Mouse (Mus musculus) spleen, adult 12 weeks (tissue): Measurements from ENCODE around the gene Malsu1.

ENCODE experiments used
- DNase-seq: peaks from one replicate; pipeline ENCODE4 v3.0.0; 2022; ENCODE audit warnings: low spot score

Malsu1 gene

GRCm38 (mm10) chr6:49074117-49074490 lies 509 bp downstream of the Malsu1 start:
- peak; percentile 12 for DNase-seq

GRCm38 (mm10) chr6:49077894-49078293 lies 4.3 kb downstream of the Malsu1 start:
- DNase-seq: no peak

- no peak for DNase-seq
These were observed 5.7 kb downstream of the Malsu1 start for GRCm38 (mm10) chr6:49079313-49079712.

DNA sequence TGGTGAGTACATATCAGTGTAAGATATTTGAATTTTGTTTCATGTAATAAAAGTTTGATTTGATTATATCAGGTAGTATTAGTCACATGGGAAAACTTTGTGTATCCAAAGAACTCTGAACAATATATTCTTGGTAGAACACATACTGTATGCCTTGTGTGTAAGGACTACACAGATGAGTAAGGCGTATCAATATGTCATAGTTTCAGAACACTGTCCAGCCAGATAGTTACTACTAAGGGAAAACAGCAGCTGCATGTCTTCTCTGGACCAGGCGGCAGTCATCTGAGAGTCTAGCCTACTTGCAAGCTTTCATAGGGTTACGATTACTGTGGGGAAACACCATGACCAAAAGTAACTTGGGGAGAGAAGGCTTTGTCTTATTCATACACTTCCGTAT lies 9.4 kb downstream of the Malsu1 start:
- no peak for DNase-seq

DNA sequence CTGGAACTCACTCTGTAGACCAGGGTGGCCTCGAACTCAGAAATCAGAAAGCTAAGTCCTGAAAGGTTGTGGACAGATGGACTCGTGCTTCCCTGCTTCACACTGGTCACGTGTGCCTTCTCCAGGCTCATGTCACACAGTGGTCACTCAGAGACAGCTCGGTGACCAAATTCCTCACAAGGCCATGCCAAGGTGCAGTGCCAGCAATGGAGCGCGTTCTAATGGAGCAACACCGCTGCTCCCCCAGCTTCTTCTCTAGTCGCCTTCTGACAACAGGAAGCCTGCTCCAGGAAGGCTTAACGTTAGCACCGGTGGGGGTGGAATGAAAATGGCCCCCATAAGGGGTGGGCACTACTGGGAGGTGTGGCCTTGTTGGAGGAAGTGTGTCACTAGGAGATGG lies 21.4 kb downstream of the Malsu1 start:
- no peak for DNase-seq

- DNase-seq: no peak
These were observed 22.8 kb downstream of the Malsu1 start for GRCm38 (mm10) chr6:49096421-49096820.

GRCm38 (mm10) chr6:49096933-49097461 lies 23.4 kb downstream of the Malsu1 start:
- DNase-seq: no peak

GRCm38 (mm10) chr6:49097596-49098110 lies 24.1 kb downstream of the Malsu1 start:
- no peak for DNase-seq

DNA sequence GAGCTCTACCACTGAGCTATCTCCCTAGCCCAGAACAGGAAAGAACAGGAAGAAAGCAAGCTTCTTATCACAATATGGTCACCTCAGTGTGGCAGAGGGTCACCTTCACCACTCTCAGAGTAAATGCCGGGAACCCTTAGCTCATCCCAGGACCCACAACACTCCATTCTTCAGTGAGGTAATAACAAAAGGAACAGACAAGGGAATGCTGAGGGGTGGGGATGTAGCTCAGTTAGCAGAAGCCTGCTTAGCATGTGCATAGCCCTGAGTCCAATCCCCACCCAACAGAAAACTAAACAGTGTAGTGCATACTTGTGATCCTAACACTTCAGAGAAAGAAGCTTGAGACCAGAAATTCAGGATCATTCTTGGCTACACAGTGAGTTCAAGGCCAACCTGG lies 25.5 kb downstream of the Malsu1 start:
- DNase-seq: no peak

DNA sequence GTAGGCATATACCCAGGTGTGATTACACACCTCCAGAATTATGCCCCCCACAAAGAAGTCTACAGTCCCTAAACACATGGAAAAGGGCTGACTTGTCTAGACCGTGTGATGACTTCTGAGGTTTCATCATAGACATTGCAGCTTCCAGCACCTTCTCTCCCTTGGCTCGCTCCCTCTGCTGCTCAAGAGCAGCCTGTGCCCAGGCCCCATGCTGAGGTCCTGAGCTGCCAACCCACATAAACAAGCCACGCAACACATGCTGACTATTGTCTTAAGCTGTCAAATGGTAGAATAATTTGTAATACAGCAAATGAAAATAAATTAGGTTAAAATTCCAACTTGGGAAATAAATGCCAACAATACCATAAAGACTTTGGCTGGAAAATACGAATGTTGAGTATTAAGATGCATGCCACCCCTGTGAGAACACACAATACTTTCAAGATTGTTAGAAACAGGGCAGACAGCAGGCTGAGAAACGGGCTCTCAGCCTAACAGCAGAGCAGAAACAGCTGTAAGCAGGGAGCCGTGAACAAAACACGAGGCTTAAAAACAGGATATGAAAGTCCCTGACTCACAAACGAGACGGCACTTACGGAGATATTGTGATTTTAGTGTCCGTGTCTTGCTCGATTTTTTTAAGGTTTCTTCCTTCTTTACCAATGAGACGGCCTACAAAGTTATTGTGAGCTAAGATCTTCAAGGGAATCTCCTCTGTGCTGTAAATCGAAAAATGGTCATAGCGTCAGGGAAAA lies 33.3 kb downstream of the Malsu1 start:
- DNase-seq: no peak

DNA sequence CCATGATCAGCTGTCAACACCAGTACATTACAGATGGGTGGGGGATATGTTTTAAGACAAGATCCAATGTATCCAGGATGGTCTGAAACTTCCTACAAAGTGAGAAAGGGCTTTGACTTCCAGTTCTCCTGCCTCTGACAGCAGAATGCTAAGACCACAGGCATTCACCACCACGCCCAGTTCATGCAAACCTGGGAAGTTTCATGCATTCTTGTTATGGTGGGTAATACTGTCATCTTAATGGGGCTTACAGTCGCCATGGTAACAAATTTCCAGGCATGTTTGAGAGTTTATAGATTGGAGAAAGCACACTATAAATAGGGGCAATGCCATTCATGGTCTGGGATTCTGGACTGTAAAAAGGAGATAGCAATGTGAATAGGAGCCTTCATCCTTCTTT lies 35.6 kb downstream of the Malsu1 start:
- no peak for DNase-seq

GRCm38 (mm10) chr6:49113895-49114294 lies 40.3 kb downstream of the Malsu1 start:
- no peak for DNase-seq

DNA sequence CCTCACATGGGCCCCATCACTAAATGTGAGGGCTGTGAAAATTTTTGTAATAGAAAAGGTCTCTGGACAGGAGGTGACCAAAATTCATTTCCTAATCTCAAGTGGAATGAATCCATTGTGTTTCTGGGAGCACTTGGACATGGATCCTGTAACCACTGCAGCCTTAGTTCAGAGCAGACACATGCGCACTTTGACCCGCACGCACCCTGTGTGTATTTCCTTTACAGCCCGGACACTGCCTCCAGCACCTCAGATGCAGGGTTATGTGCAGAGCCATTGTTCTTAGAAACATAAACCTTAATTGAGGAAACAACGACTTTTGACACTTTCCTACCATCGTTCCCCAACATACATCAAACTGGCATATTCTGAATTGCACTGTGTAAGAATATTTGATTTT lies 40.9 kb downstream of the Malsu1 start:
- DNase-seq: no peak

GRCm38 (mm10) chr6:49115550-49115949 lies 42.0 kb downstream of the Malsu1 start:
- no peak for DNase-seq

- DNase-seq: no peak
These were observed 42.6 kb downstream of the Malsu1 start for GRCm38 (mm10) chr6:49116241-49116640.

- no peak for DNase-seq
These were observed 44.9 kb downstream of the Malsu1 start for GRCm38 (mm10) chr6:49118446-49118845.

GRCm38 (mm10) chr6:49119462-49120135 lies 46.0 kb downstream of the Malsu1 start:
- DNase-seq: no peak

DNA sequence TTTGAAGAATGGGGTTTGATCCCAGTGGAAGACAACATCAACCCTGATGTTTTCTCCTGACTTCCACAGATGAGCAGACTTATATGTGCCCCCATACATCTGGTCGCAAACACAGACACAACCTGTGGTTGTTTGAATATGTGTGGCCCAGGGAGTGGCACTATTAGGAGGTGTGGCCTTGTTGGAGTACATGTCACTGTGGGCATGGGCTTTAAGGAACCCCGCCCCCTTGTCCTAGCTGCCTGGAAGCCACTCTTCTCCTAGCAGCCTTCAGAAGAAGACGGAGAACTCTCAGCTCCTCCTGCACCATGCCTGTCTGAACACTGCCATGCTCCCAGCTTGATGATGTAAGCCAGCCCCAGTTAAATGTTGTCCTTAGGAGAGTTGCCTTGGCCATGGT lies 46.8 kb downstream of the Malsu1 start:
- DNase-seq: no peak

GRCm38 (mm10) chr6:49130328-49130727 lies 56.7 kb downstream of the Malsu1 start:
- no peak for DNase-seq

- no peak for DNase-seq
These were observed 58.3 kb downstream of the Malsu1 start for GRCm38 (mm10) chr6:49131855-49132254.

GRCm38 (mm10) chr6:49132352-49133090 lies 58.9 kb downstream of the Malsu1 start:
- DNase-seq: no peak
